Mouse (Mus musculus) megakaryocyte, embryonic 14.5 days (primary cell): ENCODE measurements around the gene Ttc27. TPM values are rescaled to one million over a fixed set of nuclear protein-coding genes. Genes with fewer than 3 reads are reported as not detected.

Experiments used
- H3K27me3 ChIP-seq: replicated peaks from 2 replicates; pipeline ENCODE3; 2012; ENCODE audit warnings: inconsistent platforms
- H3K36me3 ChIP-seq: replicated peaks from 2 replicates; pipeline ENCODE3; 2012; ENCODE audit warnings: low read length, inconsistent platforms, mixed read lengths
- H3K4me1 ChIP-seq: 2 replicates; pipeline ENCODE4 v1.6.1; 2012; ENCODE audit warnings: inconsistent platforms
- H3K4me3 ChIP-seq: replicated peaks from 2 replicates; pipeline ENCODE3; 2012; ENCODE audit warnings: moderate library complexity, mild to moderate bottlenecking, inconsistent platforms
- H3K9me3 ChIP-seq: 2 replicates; pipeline ENCODE4 v1.6.1; 2012; ENCODE audit warnings: inconsistent platforms
- FLI1 ChIP-seq: IDR thresholded peaks from 2 replicates; pipeline ENCODE4 v1.6.1; 2012; ENCODE audit warnings: low read length, inconsistent platforms, mixed read lengths
- GATA1 ChIP-seq: IDR thresholded peaks from 3 replicates; pipeline ENCODE4 v1.6.1; 2012; ENCODE audit warnings: mixed read lengths, low read length, inconsistent platforms, borderline replicate concordance
- polyA plus RNA-seq: library from polyadenylated mRNA; stranded (reverse); fragments of >175 nt; gene quantifications from 2 replicates; pipeline ENCODE4 v1.2.3, GENCODE M21; 2012; ENCODE audit warnings: low replicate concordance; ENCODE audit not compliant: insufficient read depth

Ttc27 gene
- polyA plus RNA-seq, 1 experiment = 6.8 TPM

GRCm38 (mm10) chr17:74780627-74781026, 63.1 kb downstream of the Ttc27 start:
- Histone ChIP-seq H3K36me3 (peaks cover 45% of the 10 kb centered on the region), H3K9me3 (no peaks in the 10 kb centered on the region), H3K27me3 (no peaks in the 10 kb centered on the region), H3K4me1 (peaks cover 47% of the 10 kb centered on the region), H3K4me3 (no peak overlapping the region)
- TF ChIP-seq GATA1 = no peak
- no peak for TF ChIP-seq FLI1

GRCm38 (mm10) chr17:74781911-74782310, 64.4 kb downstream of the Ttc27 start:
- Histone ChIP-seq H3K9me3 (no peaks in the 10 kb centered on the region), H3K4me3 (no peak overlapping the region), H3K36me3 (peaks cover 43% of the 10 kb centered on the region), H3K27me3 (no peaks in the 10 kb centered on the region), H3K4me1 (peaks cover 55% of the 10 kb centered on the region)
- TF ChIP-seq GATA1 = no peak
- no peak for TF ChIP-seq FLI1

- peaks cover 47% of the 10 kb centered on the region for H3K36me3 ChIP-seq
- peaks cover 65% of the 10 kb centered on the region for H3K4me1 ChIP-seq
- no peaks in the 10 kb centered on the region for H3K27me3 ChIP-seq
- no peaks in the 10 kb centered on the region for H3K9me3 ChIP-seq
- H3K4me3 ChIP-seq = no peak overlapping the region
- TF ChIP-seq FLI1 (no peak), GATA1 (no peak)
Observed at GRCm38 (mm10) chr17:74785586-74785985, 68.1 kb downstream of the Ttc27 start.

- no peak for TF ChIP-seq FLI1
- no peak for TF ChIP-seq GATA1
- no peaks in the 10 kb centered on the region for H3K9me3 ChIP-seq
- H3K27me3 ChIP-seq = no peaks in the 10 kb centered on the region
- no peak overlapping the region for H3K4me3 ChIP-seq
- H3K4me1 ChIP-seq = peaks cover 62% of the 10 kb centered on the region
- peaks cover 45% of the 10 kb centered on the region for H3K36me3 ChIP-seq
Observed at GRCm38 (mm10) chr17:74786198-74786734, 68.7 kb downstream of the Ttc27 start.

- Histone ChIP-seq H3K4me3 (no peak overlapping the region), H3K4me1 (peaks cover 28% of the 10 kb centered on the region), H3K27me3 (no peaks in the 10 kb centered on the region), H3K36me3 (peaks cover 50% of the 10 kb centered on the region), H3K9me3 (no peaks in the 10 kb centered on the region)
- TF ChIP-seq FLI1 (no peak), GATA1 (no peak)
Observed at GRCm38 (mm10) chr17:74796023-74796699, 78.6 kb downstream of the Ttc27 start.

GRCm38 (mm10) chr17:74799865-74800264, 82.3 kb downstream of the Ttc27 start:
- Histone ChIP-seq H3K27me3 (no peaks in the 10 kb centered on the region), H3K4me3 (no peak overlapping the region), H3K9me3 (no peaks in the 10 kb centered on the region), H3K4me1 (peaks cover 46% of the 10 kb centered on the region), H3K36me3 (peaks cover 78% of the 10 kb centered on the region)
- TF ChIP-seq FLI1 (no peak), GATA1 (no peak)

GRCm38 (mm10) chr17:74802765-74803164, 85.2 kb downstream of the Ttc27 start:
- Histone ChIP-seq H3K27me3 (no peaks in the 10 kb centered on the region), H3K4me3 (peak overlapping the region; percentile 38), H3K9me3 (no peaks in the 10 kb centered on the region), H3K36me3 (peaks cover 76% of the 10 kb centered on the region), H3K4me1 (peaks cover 42% of the 10 kb centered on the region)
- TF ChIP-seq FLI1 (no peak), GATA1 (no peak)

GRCm38 (mm10) chr17:74803835-74804234, 86.3 kb downstream of the Ttc27 start:
- H3K4me3 ChIP-seq = no peak overlapping the region
- H3K36me3 ChIP-seq = peaks cover 81% of the 10 kb centered on the region
- H3K9me3 ChIP-seq = no peaks in the 10 kb centered on the region
- TF ChIP-seq FLI1 (no peak), GATA1 (no peak)
- peaks cover 46% of the 10 kb centered on the region for H3K4me1 ChIP-seq
- H3K27me3 ChIP-seq = no peaks in the 10 kb centered on the region

GRCm38 (mm10) chr17:74804321-74804930, 86.9 kb downstream of the Ttc27 start:
- H3K36me3 ChIP-seq = peaks cover 79% of the 10 kb centered on the region
- H3K4me1 ChIP-seq = peaks cover 51% of the 10 kb centered on the region
- no peaks in the 10 kb centered on the region for H3K9me3 ChIP-seq
- TF ChIP-seq GATA1 (no peak), FLI1 (no peak)
- H3K27me3 ChIP-seq = no peaks in the 10 kb centered on the region
- no peak overlapping the region for H3K4me3 ChIP-seq
